Mouse (Mus musculus) lung, embryonic 15.5 days (tissue): ENCODE measurements around the gene Gabbr1. TPM values are rescaled to one million over a fixed set of nuclear protein-coding genes. Genes with fewer than 3 reads are reported as not detected.
"Not testable (repeated sequence)": the region's sequence is repeated elsewhere in the genome, so short reads cannot be mapped to it uniquely, and the experiment has no call there.

Experiments used
- ATAC-seq: fragments of 200-750 bp; cut with Nextera tagmentation; 2 replicates; pipeline ENCODE4 v1.8.0; 2017; ENCODE audit warnings: moderate number of reproducible peaks, borderline replicate concordance; ENCODE audit not compliant: low FRiP score, low TSS enrichment; ENCODE audit errors: extremely low read depth
- H3K27ac ChIP-seq: fragments of 300-500 bp; sonication (generic); 2 replicates; pipeline ENCODE4 v1.5.1; 2015; ENCODE audit warnings: moderate library complexity, mild to moderate bottlenecking, inconsistent platforms
- H3K27me3 ChIP-seq: fragments of 300-500 bp; sonication (generic); 2 replicates; pipeline ENCODE4 v1.6.1; 2015; ENCODE audit warnings: inconsistent platforms
- H3K36me3 ChIP-seq: fragments of 300-500 bp; sonication (generic); 2 replicates; pipeline ENCODE4 v1.6.1; 2015; ENCODE audit warnings: inconsistent platforms
- H3K4me1 ChIP-seq: fragments of 300-500 bp; sonication (generic); 2 replicates; pipeline ENCODE4 v1.6.1; 2015; ENCODE audit warnings: inconsistent platforms
- H3K4me2 ChIP-seq: fragments of 300-500 bp; sonication (generic); 2 replicates; pipeline ENCODE4 v1.6.1; 2015; ENCODE audit warnings: inconsistent platforms, mild to moderate bottlenecking, moderate library complexity
- H3K4me3 ChIP-seq: fragments of 300-500 bp; sonication (generic); 2 replicates; pipeline ENCODE4 v1.5.1; 2015; ENCODE audit warnings: mild to moderate bottlenecking, inconsistent platforms
- H3K9ac ChIP-seq: fragments of 300-500 bp; sonication (generic); 2 replicates; pipeline ENCODE4 v1.6.1; 2015; ENCODE audit warnings: inconsistent platforms
- H3K9me3 ChIP-seq: fragments of 300-500 bp; sonication (generic); 2 replicates; pipeline ENCODE4 v1.6.1; 2016; ENCODE audit warnings: inconsistent platforms
- WGBS: fragments of 180-500 bp; shearing (Covaris S2); methylation state at CpG from one replicate; pipeline ENCODE4 v1.1.7; 2015; 5-methylcytosine and 5-hydroxymethylcytosine counted together
- polyA plus RNA-seq: library from polyadenylated mRNA; unstranded; fragments of >200 nt; fragmentation: Nextera tagmentation; extraction: Ambion mirVana; gene quantifications from 2 replicates; pipeline ENCODE4 v1.2.1, GENCODE M21; 2015

Gabbr1 gene
- polyA plus RNA-seq, 1 experiment from 2014 or later: 9.4 TPM

DNA sequence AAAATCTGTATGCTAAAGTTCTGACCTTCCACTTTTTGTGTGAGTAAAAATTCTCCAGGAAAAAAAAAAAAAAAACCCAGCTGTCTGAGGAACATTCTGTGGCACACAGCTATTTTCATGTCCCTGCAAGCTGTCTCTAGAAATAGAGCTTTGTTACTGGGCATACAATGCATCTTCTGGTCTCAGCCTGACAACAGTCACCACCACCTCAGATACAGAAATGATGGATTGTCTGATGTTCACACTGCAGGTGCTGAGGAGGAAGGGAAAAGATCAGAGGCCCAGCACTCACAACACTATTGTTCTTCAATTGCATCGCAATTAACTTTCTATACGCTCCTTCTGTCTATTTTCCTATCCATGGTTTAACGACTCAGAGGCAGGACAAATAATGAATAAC is 27.4 kb upstream of the Gabbr1 start:
- no peak for ATAC-seq
- Histone ChIP-seq H3K4me3 (no peak overlapping the region), H3K4me2 (no peak overlapping the region), H3K36me3 (no peaks in the 10 kb centered on the region), H3K9me3 (no peaks in the 10 kb centered on the region), H3K27me3 (no peaks in the 10 kb centered on the region), H3K9ac (no peak overlapping the region), H3K4me1 (no peaks in the 10 kb centered on the region), H3K27ac (no peak overlapping the region)
- 74% methylated on average over 3 of the region's 3 CpGs for WGBS

DNA sequence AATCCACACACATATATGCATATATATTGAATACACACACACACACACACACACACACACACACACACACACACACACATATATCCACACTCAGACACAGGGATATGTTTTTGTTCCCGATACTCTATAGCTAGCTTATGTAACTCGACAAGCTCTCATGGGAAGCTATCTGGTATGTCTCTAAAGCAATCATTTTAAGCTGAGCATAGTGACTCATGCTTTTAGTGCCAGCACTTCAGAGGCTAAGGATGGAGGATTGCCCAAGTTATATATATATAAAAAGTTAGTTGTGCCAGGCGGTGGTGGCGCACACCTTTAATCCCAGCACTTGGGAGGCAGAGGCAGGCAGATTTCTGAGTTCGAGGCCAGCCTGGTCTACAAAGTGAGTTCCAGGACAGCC is 26.5 kb upstream of the Gabbr1 start:
- ATAC-seq, H3K4me1 ChIP-seq, H3K27me3 ChIP-seq, H3K4me3 ChIP-seq, H3K9me3 ChIP-seq, H3K36me3 ChIP-seq, H3K4me2 ChIP-seq, H3K9ac ChIP-seq, H3K27ac ChIP-seq: not testable (repeated sequence)
- 86% methylated on average over 5 of the region's 5 CpGs for WGBS

DNA sequence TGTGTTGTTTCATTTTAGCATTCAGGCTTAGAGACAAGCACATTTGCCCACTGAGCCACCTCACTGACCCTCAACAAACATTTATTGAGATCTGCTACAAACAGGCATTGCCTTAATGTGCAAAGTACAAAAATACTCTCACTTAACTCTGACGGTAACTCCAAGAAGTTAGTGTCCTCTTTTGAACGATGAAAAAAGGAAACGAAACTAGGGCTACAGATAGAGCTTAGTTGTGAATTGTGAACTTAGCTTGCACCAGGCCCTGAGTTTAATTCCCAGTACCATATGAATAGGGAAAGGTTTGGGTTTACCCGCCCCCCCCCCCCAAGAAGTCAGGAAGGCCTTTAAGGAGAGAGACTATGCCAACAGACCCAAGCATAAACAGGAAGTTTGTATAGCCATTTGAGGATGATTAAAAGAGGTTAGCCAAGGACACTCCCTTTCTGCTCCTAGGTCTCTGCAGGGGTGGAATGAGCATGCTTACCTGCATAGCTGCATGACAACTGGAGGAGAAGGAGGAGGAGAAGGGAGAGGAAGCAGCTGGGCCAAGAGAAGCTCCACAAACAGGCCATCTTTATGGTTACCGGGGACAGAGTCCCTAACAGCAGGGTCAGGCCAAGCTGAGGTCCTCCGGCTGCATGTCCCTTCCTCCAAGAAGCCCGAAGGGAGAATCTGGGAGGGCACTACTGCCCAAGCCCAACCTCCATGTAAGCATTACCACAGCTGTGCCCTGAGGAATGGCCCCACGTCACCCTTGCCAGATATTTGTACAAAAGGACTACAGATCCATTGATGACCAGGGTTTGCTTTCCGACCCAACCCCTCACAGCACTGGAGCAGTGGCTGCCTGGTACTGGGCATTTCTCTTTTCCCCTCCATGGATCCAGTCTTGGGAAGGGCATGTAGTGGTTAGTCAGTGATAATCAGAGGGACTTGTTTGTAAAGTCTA is 22.9 kb upstream of the Gabbr1 start, which contains the start of gene Mog:
Gene Mog, minus strand, starts transcription at position 771 of the 949 bp plus-strand sequence.
- Histone ChIP-seq H3K4me2 (no peak within 1 kb of the TSS), H3K27ac (no peak within 1 kb of the TSS), H3K9ac (no peak within 1 kb of the TSS), H3K4me3 (no peak within 1 kb of the TSS), H3K36me3 (no peaks in the 10 kb centered on the region), H3K9me3 (no peaks in the 10 kb centered on the region), H3K4me1 (peaks cover 2% of the 10 kb centered on the region; the same call in 1 of the 2 replicates), H3K27me3 (no peaks in the 10 kb centered on the region)
- ATAC-seq: no peak; the same call in 1 of the 2 replicates
- 71% methylated on average over 9 of the region's 9 CpGs for WGBS

DNA sequence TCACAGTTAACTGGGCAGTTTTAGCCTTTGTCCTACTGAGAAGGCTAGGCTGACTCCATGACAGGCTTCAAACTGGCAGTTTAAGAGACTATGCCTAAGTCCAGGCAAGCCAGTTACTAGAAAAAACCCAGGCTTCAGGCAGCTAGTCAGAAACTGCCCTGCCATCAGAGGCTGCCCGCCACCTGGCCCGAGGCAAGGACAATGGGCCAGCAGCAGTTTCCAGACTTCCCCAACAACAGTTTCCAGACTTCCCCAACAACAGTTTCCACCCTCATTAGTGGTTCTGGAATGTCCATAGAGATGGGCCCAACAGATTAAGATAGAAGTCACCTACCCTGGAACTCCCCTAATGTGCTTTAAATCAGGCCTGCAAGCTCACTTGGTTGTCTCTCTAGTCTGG is 19.3 kb upstream of the Gabbr1 start:
- Histone ChIP-seq H3K9ac (no peak overlapping the region), H3K27me3 (no peaks in the 10 kb centered on the region), H3K4me3 (no peak overlapping the region), H3K27ac (no peak overlapping the region), H3K9me3 (no peaks in the 10 kb centered on the region), H3K4me1 (peaks cover 9% of the 10 kb centered on the region; the same call in 1 of the 2 replicates), H3K4me2 (no peak overlapping the region), H3K36me3 (no peaks in the 10 kb centered on the region)
- ATAC-seq: no peak
- WGBS: 91% methylated on average over 2 of the region's 2 CpGs

DNA sequence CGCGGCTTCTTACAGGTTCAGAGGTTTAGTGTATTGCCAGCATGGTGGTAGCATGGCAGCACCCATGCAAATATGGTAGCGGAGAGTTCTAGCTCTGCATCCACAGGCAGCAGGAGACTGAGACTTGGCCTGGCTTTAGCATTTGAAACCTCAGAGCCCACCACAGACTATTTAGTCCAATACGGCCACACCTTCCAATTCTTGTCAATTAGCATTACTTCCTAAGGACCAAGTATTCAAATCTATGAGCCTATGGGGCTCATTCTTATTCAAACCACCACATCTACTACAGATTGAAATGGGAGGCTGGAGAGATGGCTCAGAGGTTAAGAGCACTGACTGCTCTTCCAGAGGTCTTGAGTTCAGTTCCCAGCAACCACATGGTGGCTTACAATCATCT is 18.3 kb upstream of the Gabbr1 start:
- H3K4me3 ChIP-seq: no peak overlapping the region
- no peak overlapping the region for H3K27ac ChIP-seq
- 96% methylated on average over 4 of the region's 4 CpGs for WGBS

DNA sequence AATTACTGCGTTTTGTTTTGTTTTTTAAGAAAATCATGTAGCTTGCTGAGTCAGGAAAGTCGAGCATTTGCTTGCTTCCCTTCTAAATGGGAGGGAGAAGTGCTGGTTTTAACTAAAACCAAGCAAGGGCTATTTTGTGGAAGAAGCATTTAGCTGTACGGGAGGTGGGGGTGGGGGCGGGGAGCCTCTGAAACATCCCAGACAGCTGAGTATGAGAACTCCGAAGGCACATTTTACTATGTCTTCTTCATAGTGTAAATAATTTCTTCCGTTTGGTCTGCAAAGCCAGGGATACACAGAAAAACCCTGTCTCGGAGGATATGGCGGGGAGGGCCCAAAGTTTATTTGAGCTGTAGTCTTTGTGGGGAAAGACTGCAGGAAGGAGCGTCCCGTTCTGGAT is 17.6 kb upstream of the Gabbr1 start:
- ATAC-seq: peak; percentile 67; the same call in 1 of the 2 replicates
- peak overlapping the region; percentile 33; the same call in 1 of the 2 replicates for H3K9ac ChIP-seq
- H3K27me3 ChIP-seq: no peaks in the 10 kb centered on the region
- no peaks in the 10 kb centered on the region for H3K36me3 ChIP-seq
- no peaks in the 10 kb centered on the region for H3K9me3 ChIP-seq
- H3K27ac ChIP-seq: peak overlapping the region; percentile 96
- H3K4me1 ChIP-seq: peaks cover 9% of the 10 kb centered on the region; the same call in 1 of the 2 replicates
- WGBS: 2% methylated on average over 10 of the region's 10 CpGs
- H3K4me3 ChIP-seq: peak overlapping the region; percentile 60
- H3K4me2 ChIP-seq: peak overlapping the region; percentile 59

More for the DNA sequence above, 18.3 kb upstream of the Gabbr1 start:
- Histone ChIP-seq H3K36me3 (no peaks in the 10 kb centered on the region), H3K9me3 (no peaks in the 10 kb centered on the region), H3K9ac (no peak overlapping the region), H3K4me2 (no peak overlapping the region), H3K4me1 (peaks cover 9% of the 10 kb centered on the region; the same call in 1 of the 2 replicates), H3K27me3 (no peaks in the 10 kb centered on the region)
- ATAC-seq: no peak

DNA sequence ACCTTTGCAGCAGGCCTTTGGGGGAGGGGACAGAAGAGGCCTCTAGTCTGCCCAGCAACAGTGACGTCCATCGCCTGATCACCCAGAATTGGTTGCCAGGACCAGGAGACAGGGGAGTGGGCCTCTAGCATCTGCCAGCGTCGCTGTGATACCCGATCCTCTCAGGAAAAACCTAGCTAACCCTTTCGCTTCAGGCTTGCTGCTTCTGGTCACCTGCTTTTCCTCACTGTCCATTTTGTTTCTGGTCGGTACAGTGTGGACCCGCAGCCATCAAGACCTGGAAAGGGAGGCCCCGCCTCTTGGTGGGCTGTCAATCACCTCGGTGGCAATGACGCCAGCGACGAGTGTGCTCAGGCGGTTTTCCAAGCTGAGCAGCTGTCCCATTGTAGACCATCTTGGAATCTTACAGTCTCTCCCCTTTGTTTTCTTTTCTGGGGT is 17.1 kb upstream of the Gabbr1 start:
- Histone ChIP-seq H3K4me2 (peak overlapping the region; percentile 59), H3K36me3 (no peaks in the 10 kb centered on the region), H3K9me3 (no peaks in the 10 kb centered on the region), H3K4me1 (peaks cover 9% of the 10 kb centered on the region; the same call in 1 of the 2 replicates), H3K27me3 (no peaks in the 10 kb centered on the region), H3K27ac (peak overlapping the region; percentile 96), H3K9ac (peak overlapping the region; percentile 33), H3K4me3 (peak overlapping the region; percentile 60)
- WGBS: under 1% methylated on average over 14 of the region's 14 CpGs
- ATAC-seq: peak; percentile 99

DNA sequence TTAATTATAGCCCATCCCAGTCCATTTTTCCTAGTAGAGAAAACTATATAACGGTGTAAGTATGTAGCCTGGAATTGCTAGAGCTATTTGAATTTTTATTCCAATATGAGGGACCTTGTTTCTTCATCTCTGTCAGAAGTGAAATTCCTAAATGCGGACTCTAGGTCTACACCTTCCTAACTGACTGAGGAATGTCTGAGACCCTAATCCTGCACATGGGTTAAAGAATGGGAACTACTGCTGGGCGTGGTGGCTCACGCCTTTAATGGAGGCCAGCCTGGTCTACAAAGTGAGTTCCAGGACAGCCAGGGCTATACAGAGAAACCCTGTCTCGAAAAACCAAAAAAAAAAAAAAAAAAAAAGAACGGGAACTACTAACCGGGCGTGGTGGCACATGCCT is 16.6 kb upstream of the Gabbr1 start:
- 0 out of 2 replicates have a peak, but pooled peaks have one; percentile 6 for ATAC-seq
- H3K36me3 ChIP-seq: no peaks in the 10 kb centered on the region
- WGBS: 68% methylated on average over 8 of the region's 8 CpGs
- no peaks in the 10 kb centered on the region for H3K27me3 ChIP-seq
- peak overlapping the region; percentile 60 for H3K4me3 ChIP-seq
- H3K9me3 ChIP-seq: no peaks in the 10 kb centered on the region
- peak overlapping the region; percentile 59 for H3K4me2 ChIP-seq
- peaks cover 9% of the 10 kb centered on the region; the same call in 1 of the 2 replicates for H3K4me1 ChIP-seq
- H3K27ac ChIP-seq: peak overlapping the region; percentile 96
- peak overlapping the region; percentile 33 for H3K9ac ChIP-seq

DNA sequence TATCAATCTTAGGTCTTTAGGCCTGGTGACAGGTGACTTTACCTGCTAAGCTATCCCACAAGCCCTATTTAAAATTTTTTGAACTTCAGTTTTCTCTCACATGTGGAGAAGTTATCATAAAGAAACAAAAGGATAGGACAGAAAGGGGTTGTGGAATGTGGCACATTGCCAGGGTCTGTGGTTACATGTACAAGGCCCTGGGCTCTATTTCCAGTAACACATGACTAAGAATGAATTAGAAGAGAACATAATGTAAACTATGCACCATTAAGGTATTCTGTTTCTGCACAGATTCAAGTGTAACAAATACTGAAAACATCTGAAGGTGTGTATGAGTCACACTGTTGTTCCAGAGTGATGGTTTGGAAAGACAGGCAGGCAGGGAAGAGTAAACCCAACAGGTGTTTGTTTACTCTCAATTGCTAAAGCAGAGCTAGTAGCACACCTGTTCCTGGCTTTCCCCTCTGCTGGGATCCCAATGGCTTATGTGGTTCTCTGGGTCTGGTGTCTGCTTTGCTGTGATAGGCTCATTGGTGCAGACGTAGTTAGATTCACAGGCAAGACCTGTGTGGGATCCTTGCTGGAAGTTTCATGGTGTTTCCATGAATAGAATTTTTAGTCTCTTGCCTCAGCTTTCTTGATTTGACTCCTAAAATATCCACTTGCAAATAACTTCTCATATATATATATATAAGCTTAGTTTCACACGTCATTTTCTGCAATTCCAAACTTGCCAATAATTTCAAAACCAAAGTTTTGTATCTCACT is 6.5 kb upstream of the Gabbr1 start:
- no peaks in the 10 kb centered on the region for H3K27me3 ChIP-seq
- 72% methylated on average over 2 of the region's 2 CpGs for WGBS

DNA sequence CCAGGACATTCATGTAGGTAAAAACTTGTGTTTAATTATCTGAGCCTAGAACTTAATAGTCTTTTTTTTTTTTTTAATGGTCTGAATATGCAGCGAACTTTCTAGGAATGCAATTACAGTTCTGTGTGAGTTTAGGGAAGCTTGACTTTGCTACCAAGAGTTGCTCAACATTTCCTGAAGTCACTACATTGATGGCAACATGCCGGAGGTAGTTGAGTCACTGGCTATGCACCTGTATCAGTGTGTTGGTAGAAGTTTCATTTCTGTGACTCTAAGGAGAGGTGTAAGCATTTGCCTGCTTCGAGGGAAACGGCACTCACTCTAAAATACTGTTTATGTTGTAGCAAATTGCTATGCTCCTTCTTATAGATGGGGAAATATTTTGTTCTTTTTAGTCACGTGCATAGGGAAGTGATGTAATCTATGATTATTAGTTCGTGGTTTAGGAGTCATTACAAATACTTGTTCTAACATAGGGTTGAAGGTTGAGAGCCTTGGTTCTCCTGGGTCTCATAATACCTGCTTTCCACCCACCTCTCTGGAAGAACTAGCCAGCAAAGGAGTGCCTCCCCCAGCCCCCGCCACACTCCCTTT is 1.0 kb upstream of the Gabbr1 start:
- Histone ChIP-seq H3K27me3 (peaks cover 9% of the 10 kb centered on the region; the same call in 1 of the 2 replicates), H3K4me1 (peaks cover 30% of the 10 kb centered on the region), H3K4me3 (peak overlapping the region; percentile 91), H3K4me2 (peak overlapping the region; percentile 96), H3K9ac (0 out of 2 replicates have a peak overlapping the region, but pooled peaks have one; percentile 90), H3K36me3 (no peaks in the 10 kb centered on the region), H3K27ac (no peak overlapping the region), H3K9me3 (no peaks in the 10 kb centered on the region)
- ATAC-seq: no peak
- WGBS: 61% methylated on average over 7 of the region's 7 CpGs

More for the DNA sequence above, 6.5 kb upstream of the Gabbr1 start:
- Histone ChIP-seq H3K4me3 (no peak overlapping the region), H3K36me3 (no peaks in the 10 kb centered on the region), H3K9ac (no peak overlapping the region), H3K9me3 (no peaks in the 10 kb centered on the region), H3K27ac (no peak overlapping the region), H3K4me2 (no peak overlapping the region), H3K4me1 (no peaks in the 10 kb centered on the region)
- ATAC-seq: no peak
